Mouse (Mus musculus) heart, adult 8-10 months (tissue): ENCODE data around the gene Ifitm5. TPM values are rescaled to one million over a fixed set of nuclear protein-coding genes. Genes with fewer than 3 reads are reported as not detected.

Experiments
- DNase-seq: peaks from one replicate; pipeline ENCODE4 v3.0.0; 2022; ENCODE audit warnings: low spot score
- total RNA-seq, 4 experiments: library from RNA; stranded (reverse); gene quantifications; 2 replicates each; pipeline ENCODE4 v1.2.4; 2022

Gene Ifitm5
- total RNA-seq, 4 experiments from 2014 or later = 0.35 to 0.72 (median 0.37) TPM; not detected in 1

DNA sequence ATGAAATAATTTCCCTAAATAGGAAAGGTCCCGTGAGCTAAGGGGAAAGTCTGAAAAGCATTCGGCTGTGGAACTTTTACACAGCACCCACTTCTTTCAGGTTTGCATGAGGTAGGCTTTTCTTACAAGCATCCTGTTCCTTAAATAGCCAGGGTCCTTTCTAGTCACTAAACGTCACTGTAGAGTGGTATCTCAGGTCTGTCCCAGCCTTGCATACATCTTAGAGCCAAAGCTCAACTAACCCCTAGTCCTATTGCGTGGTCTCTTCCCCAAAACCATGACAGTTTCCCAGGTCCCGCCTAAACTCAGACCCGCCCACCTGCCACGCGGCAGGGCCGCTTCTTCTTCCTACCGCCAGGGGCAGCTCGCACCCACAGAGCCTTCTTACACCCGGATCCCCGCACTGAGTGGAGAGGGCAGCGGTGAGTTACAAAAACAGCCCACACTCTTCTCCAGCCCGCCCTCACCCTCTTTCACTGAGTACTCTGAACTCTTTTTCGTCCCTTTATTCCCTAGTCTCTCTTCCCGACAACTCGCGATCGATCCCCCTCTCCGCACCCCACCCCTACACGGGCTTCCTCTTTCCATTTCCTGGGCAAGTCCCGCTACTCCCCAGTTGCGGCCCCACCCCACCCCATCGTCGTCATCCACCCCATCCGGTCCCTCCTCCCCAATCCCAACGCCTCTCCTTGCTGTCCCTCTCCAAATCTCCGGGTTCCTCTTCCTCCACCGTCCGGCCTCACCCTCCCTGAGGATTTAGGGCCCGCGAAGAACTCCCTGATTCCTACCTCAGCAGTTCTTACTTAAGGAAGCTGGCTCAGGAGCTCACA lies 8.7 kb downstream of the Ifitm5 start, which contains the start of gene Pgghg:
Pgghg (plus strand) TSS at position 170 of the 830 bp plus-strand sequence.
- DNase-seq = peak; percentile 92

DNA sequence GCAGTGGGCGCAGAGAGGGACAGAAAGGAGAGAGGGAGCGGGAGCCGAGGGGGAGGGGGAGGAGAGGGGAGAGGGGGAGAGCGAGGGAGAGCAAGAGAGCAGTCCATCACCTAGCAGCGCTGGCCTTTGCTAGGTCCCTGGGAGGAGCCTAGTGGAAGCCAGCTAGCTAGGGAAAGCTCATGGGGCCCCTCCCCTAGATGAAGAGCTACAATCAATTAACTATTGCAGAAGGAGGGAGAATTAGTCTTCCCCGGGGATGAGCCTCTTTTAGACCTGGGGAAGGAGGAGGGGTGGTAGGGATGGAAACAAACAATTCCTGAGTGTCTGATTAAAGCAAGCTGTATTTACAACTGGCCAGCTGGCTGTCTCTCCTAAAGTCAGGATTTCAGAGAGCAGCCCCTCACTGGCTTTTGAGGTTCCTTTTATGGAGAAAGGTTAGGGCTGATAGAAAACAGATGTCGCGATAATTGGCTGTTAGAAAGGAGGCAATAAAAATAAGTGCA lies 10.4 kb downstream of the Ifitm5 start:
- no peak for DNase-seq

- DNase-seq = no peak
Measured at GRCm38 (mm10) chr7:140938896-140939295, 11.2 kb downstream of the Ifitm5 start.

- no peak for DNase-seq
Measured at GRCm38 (mm10) chr7:140938436-140938835, 11.7 kb downstream of the Ifitm5 start.

GRCm38 (mm10) chr7:140927181-140927580 lies 22.9 kb downstream of the Ifitm5 start:
- no peak for DNase-seq

DNA sequence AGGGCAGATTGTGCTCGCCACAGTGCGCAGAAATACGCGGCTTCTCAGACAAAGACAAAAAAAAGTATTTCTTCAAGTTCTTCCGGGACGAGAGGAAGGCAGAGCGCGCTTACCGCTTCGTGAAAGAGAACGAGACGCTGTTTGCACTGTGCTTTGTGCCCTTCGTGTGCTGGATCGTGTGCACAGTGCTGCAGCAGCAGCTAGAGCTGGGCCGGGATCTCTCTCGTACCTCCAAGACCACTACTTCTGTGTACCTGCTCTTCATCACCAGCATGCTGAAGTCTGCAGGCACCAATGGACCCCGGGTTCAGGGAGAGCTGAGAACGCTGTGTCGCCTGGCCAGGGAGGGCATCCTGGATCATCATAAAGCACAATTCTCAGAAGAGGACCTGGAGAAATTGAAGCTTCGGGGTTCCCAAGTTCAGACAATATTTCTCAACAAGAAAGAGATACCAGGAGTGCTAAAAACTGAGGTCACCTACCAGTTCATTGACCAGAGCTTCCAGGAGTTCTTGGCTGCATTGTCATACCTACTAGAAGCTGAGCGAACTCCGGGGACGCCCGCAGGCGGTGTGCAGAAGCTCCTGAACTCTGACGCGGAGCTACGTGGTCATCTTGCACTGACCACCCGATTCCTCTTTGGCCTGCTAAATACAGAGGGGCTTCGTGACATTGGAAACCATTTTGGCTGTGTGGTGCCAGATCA lies 26.9 kb downstream of the Ifitm5 start:
- DNase-seq = no peak

GRCm38 (mm10) chr7:140922398-140923069 lies 27.6 kb downstream of the Ifitm5 start:
- DNase-seq = no peak

DNA sequence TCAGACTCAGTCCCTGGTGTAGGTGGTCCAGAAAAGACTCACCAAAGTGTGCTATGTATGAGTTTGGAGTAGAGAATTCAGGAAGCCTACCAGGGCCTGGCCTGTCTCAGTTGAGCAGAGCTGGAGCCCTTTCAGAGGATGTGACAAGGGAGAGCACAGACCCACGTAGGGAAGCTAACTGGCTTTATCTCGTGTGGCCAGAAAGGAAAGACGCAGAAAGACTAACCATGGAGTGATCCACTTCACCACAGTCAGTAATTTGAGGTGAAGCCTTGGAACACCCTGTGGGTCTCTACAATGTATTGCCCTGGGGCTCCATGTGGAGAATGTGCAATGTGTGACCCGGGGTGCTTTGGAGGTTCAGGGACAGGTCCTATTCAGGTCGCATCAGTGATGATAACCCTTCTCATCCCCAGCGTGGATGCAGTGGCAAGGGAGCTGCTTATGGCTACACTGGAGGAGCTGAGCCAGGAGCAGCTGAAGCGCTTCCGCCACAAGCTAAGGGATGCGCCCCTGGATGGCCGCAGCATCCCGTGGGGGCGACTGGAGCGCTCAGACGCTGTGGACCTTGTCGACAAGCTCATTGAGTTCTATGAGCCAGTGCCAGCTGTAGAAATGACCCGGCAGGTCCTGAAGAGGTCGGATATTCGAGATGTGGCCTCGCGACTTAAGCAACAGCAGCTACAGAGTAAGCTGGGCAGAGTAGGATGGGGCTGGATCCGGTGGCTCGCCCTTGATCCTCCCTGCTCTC lies 28.7 kb downstream of the Ifitm5 start:
- no peak for DNase-seq

- no peak for DNase-seq
Measured at GRCm38 (mm10) chr7:140920418-140921029, 29.6 kb downstream of the Ifitm5 start, which contains the start of gene Nlrp6. Gene Nlrp6 (plus strand): TSS chr7:140920902.

DNA sequence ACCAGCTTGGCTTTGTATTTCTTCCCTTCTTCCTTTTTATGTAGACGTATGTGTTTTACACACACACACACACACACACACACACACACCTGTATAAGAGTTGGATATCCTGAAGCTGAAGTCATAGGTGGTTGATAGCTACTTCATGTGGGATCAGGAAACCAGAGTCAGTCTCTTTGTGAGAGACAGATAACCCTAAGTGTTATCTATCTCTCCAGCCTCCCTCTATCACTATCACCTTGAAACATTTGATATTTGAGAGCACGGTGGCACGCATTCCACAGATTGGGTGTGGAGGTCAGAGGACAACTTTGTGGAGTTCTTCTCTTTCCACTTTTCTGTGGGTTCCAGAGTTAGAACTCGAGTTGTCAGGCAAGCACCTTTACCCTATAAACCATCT lies 30.2 kb downstream of the Ifitm5 start:
- no peak for DNase-seq

- DNase-seq = no peak
Measured at GRCm38 (mm10) chr7:140914031-140914690, 35.9 kb downstream of the Ifitm5 start.

GRCm38 (mm10) chr7:140912846-140913482 lies 37.1 kb downstream of the Ifitm5 start:
- no peak for DNase-seq

DNA sequence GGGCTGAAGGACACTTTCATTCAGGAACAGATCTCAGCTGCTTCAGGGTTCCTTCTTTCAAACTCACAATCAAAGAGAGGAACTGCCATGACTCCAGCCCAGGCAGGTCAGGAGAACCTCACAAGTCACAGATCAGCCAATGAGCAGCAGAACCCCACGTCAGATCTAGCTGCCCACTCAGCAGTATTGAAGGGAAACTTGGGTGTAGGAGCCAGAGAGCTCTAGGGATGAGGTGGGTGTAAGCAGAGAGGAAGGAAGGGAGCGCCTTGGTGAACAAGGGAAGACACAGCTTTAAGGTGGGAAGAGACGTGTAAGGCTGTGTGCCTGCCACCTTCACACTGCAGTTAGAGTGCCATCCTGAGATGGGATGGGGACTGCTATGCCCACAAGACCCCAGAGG lies 37.8 kb downstream of the Ifitm5 start:
- no peak for DNase-seq

- peak; percentile 80 for DNase-seq
Measured at GRCm38 (mm10) chr7:140908634-140909107, 41.4 kb downstream of the Ifitm5 start.

GRCm38 (mm10) chr7:140908181-140908580 lies 41.9 kb downstream of the Ifitm5 start:
- no peak for DNase-seq

- DNase-seq = no peak
Measured at GRCm38 (mm10) chr7:140907697-140908096, 42.4 kb downstream of the Ifitm5 start.

DNA sequence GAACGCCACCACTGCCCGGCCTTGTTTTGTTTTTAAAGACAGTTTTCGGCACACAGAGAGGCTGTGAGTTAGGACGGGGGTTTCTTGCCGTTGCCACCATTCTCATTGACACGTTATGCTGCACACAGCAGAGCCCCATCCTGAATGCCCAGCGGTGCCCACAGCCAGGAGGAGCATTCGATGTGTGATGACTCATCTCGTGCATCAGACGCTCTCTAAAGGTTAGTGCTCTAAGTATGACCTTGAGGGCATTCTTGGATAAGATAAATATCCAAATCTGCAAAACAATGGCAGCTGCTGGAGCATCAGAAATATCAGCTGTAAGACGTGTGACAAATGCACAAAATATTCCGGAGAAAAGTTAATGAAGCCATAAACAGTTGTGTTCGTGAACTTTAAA lies 43.0 kb downstream of the Ifitm5 start:
- no peak for DNase-seq

GRCm38 (mm10) chr7:140905642-140906081 lies 44.4 kb downstream of the Ifitm5 start:
- no peak for DNase-seq

- peak; percentile 74 for DNase-seq
Measured at GRCm38 (mm10) chr7:140903212-140903611, 46.9 kb downstream of the Ifitm5 start.
